Mouse (Mus musculus) hematopoietic stem cell, adult 5-6 weeks (primary cell): Measurements from ENCODE around the gene Hist1h2bh. TPM values are rescaled to one million over a fixed set of nuclear protein-coding genes. Genes with fewer than 3 reads are reported as not detected.
"Not testable (repeated sequence)": the region's sequence is repeated elsewhere in the genome, so short reads cannot be mapped to it uniquely, and the experiment has no call there.

Experiments
- ATAC-seq, 2 experiments: fragments of 125-278 bp in 1 of 2; replicated peaks in 1 of 2; 2 replicates each; pipeline ENCODE4 v1.8.0; 2016 to 2017; ENCODE audit warnings: inconsistent platforms in 2 of 2, mild to moderate bottlenecking in 2 of 2, moderate number of reproducible peaks in 2 of 2, low read depth in 1 of 2, moderate TSS enrichment in 1 of 2; ENCODE audit not compliant: low FRiP score in 2 of 2, poor library complexity in 2 of 2, severe bottlenecking in 2 of 2, insufficient read depth in 1 of 2, low TSS enrichment in 1 of 2
- total RNA-seq: library from RNA; stranded (forward); fragments of 172-1452, 232-1000 nt; gene quantifications from 2 replicates; pipeline ENCODE4 v1.2.3, GENCODE M21; 2017

Gene Hist1h2bh
- total RNA-seq, result 47.7 and 59.1 TPM in 2 replicates

DNA sequence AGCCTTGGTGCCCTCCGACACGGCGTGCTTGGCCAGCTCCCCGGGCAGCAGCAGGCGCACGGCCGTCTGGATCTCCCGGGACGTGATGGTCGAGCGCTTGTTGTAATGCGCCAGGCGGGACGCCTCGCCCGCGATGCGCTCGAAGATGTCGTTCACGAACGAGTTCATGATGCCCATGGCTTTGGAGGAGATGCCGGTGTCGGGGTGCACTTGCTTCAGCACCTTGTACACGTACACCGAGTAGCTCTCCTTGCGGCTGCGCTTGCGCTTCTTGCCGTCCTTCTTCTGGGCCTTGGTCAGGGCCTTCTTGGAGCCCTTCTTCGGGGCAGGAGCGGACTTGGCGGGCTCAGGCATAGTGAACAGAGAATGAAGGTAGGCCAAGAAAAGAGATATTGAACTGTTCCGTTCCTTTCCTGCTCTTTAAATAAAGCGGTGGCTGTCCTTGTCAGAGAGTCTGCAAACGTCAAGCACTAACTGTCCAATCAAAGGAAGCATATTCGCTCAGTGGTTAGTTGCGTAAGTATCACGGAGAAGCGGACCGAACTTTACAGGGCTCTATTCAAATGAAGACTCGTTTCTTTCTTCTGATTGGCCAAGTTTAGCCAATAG, at the start of gene Hist1h2bh:
Gene Hist1h2bh, minus strand, starts transcription at position 394 of the 609 bp plus-strand sequence.
- ATAC-seq, result peak; percentile 95 to 97

GRCm38 (mm10) chr13:23592614-23593013, 49.4 kb upstream of the Hist1h2bh start:
- no peak for ATAC-seq

GRCm38 (mm10) chr13:23591886-23592285, 48.7 kb upstream of the Hist1h2bh start:
- not testable (repeated sequence) for ATAC-seq

DNA sequence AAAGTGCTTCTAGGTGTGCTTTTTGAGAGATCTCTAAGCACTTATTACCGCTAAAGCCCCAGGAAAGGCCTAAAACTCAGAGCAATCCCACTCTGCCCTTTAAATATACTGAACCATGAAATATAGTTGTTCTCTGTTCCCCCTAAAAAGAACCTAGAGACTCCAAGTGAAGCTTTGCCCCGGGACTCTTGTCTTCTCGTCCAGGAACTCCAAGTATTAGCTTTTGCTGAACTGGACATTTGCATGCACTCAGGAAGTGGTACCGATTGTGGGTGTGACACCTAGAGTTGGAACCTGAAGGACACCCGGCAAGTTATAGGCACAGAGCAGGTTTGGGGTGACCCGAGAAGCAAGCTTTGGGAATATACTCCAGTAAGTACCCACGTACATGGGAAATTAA, 48.0 kb upstream of the Hist1h2bh start:
- ATAC-seq, result no peak

DNA sequence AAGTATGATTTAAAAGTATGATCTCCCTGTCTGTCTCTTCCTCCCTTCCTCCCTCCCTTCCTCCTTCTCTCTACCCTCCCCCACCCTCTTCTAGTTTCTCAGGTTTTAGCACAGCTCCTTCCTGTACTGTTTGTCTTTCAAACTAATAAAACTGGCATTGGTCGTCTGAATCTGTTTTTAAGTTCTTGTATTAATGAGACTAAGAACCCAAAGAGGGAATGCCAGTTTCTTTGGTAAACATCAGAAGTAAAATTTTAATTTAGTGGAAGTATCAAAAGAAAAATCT, 43.7 kb upstream of the Hist1h2bh start:
- ATAC-seq, result no peak

DNA sequence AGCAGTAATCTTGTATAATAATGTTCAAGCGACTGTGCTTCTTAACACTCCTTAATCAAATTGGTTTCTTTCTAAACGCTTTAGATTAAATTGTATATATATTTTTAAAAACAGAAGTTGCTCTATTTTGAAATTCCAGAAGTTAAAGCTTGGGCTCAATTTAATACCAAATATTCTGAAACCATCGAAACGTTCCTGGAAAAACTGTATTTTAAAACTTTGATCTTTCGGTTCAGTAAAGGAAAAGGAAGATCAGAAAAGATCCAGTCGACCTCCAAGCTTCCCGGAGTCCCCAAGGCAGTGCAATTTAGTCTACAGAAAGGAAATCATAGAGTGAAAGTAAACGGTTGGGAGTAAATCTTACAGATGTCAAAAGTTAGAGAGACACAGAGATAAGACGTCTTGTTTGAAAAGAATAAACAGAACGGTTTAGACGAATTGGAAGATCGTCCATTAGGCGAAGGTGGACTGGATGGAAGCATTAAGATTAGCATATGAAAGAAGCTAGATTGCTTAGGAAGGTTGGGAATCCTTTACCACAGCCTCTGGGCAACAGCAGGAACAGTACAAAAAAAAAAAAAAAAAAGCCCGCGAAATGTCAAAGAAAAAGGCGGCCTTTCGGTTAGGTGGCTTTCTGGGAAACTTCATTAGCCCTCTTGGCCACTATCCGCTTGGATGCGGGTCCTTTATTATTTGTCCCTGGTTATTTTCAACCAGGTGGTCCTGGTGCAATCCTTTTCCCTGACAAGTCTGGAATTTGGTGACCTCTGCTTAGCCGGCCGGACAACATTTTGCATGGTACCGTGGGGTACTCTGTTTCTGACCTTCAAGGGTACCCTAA, 43.1 kb upstream of the Hist1h2bh start:
- ATAC-seq, result no peak

DNA sequence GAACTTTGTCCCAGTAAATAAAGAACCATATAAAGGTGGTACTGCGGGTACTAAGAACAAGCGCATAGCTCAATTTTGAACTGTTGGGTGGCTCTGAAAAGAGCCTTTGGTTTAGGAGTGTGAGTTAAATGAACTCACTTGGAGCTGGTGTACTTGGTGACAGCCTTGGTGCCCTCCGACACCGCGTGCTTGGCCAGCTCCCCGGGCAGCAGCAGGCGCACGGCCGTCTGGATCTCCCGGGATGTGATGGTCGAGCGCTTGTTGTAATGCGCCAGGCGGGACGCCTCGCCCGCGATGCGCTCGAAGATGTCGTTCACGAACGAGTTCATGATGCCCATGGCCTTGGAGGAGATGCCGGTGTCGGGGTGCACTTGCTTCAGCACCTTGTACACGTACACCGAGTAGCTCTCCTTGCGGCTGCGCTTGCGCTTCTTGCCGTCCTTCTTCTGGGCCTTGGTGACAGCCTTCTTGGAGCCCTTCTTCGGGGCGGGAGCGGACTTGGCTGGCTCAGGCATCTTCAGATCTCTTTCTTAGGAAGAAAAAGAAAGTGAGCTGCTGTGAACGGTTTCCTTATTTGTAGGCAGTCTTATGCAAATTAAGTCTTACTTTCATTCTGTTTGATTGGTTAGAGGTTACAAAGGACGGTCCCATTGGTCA, 42.4 kb upstream of the Hist1h2bh start:
- ATAC-seq, result peak; percentile 79

- 0 out of 4 replicates have a peak, but pooled peaks of 1 of the 2 experiments have one; percentile 22 for ATAC-seq
Measured at GRCm38 (mm10) chr13:23585029-23585441, 41.8 kb upstream of the Hist1h2bh start.

GRCm38 (mm10) chr13:23584331-23584730, 41.1 kb upstream of the Hist1h2bh start:
- ATAC-seq, result no peak

DNA sequence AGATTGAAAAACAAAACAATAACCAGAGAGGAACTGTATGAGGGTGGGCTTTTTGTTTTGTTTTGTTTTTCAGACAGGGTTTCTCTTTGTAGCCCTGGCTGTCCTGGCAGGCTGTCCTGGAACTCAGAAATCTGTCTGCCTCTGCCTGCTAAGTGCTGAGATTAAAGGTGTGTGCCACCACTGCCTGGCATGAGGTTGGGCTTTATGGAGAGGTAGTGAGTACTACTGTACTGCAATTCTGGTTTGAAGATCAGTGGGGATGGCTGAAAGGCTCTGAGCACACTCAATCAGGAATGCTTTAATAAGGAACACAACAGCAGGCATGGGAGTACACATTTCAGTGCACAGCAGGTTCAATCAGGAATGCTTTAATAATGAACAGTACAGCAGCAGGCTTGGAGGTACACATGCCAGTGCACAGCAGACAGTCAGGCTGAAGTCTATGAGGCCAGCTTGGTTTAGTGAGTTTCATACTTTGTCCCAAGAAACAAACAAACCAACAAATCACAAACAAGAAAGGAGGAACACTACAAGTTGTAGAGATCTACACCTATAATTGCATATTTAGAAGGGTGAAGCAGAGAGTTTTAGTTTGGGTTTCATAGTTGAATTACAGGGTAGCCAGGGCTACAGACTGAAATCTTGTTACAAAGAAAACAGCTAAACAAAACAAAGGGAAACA, 40.3 kb upstream of the Hist1h2bh start:
- ATAC-seq, result no peak

DNA sequence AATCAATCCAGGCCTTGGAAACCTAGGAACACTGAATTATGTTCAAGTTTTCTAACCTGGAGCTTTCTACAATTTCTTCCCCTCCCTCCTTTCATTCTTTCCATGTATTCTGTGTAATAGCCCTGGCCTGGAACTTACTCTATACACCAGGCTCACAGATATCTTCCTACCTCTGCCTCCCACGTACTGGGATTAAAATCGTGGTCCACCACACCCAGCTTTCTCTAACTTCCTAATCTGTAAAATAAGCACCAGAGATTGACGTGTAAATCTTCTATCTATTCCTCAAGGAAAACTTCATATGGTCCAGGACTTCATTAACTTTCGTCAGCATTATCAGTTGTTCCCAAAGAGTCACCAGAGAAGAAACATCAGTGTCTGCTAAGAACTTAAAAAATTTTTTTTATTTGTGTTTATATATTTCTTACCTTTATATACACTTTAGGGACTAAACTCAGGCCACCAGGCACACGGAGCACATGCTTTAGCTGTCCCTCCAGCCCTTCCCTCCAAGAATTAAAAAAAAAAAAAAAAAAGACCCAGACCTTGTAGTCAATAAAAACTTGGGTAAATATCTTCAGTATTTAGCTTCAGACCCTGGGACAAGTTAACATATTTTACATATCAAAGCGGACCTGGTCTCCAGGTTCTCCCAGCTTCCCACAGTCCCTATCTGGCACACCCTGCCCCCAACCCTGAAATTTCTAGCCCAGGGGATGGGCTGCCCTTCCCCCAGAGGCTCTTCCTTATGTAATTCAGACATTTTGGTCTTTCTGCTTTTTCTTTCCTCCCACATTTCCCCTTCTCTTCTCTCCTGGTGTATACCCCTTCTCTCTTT, 39.2 kb upstream of the Hist1h2bh start:
- no peak for ATAC-seq

- peak; percentile 81 to 83 for ATAC-seq
Measured at GRCm38 (mm10) chr13:23581408-23582218, 38.4 kb upstream of the Hist1h2bh start, which contains the start of gene Hist1h4d. Gene Hist1h4d (plus strand): TSS chr13:23581598.

DNA sequence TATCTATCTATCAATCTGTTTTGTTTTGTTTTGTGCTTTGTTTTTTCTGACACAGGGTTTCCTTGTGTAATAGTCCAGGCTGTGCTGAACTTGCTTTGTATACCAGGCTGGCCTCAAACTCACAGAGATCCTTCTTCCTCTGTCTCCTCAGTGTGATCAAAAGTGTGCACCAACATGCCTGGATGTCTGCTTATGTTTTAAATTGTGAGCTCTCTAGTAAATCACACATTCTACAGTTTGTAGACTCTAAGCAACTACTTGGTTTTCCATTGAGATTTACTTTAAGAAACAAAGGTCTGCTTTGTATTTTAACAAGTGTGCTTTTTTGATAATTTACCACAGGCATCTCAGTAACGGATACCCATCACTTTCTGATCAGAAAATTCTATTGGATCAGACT, 34.6 kb upstream of the Hist1h2bh start:
- ATAC-seq, result no peak

- ATAC-seq, result no peak
Measured at GRCm38 (mm10) chr13:23576906-23577639, 33.9 kb upstream of the Hist1h2bh start.

GRCm38 (mm10) chr13:23576351-23576881, 33.2 kb upstream of the Hist1h2bh start:
- ATAC-seq, result no peak
